Mouse (Mus musculus) testis, postnatal 10 days (tissue): ENCODE results near the gene Tnfrsf17.
"Not testable (repeated sequence)": the region's sequence is repeated elsewhere in the genome, so short reads cannot be mapped to it uniquely, and the experiment has no call there.

Experiments used
- DNase-seq: peaks from one replicate; pipeline ENCODE4 v3.0.0; 2021; ENCODE audit warnings: low spot score

The Tnfrsf17 gene

GRCm38 (mm10) chr16:11313512-11313911, at the start of gene Tnfrsf17:
Gene Tnfrsf17, plus strand, starts transcription at chr16:11313812.
- no peak for DNase-seq

DNA sequence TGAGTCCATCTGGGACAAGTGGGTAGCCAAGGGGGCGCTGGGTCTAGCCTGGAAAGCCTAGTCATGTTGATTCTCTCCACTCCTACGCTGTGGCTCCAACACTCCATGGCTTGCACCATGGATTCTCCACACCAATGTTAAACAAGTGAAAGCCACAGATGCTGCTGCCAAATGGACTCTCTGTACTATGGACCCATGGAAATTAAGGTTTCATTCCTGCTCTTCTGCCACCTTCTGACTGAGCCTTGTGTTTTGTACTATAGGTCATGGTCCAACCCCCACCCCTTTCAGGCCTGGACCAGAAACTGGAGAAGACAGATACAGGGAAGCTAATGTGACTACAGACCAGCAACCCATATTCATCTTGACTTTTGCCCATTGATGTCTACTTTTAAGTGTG, 47.1 kb upstream of the Tnfrsf17 start:
- DNase-seq = no peak

DNA sequence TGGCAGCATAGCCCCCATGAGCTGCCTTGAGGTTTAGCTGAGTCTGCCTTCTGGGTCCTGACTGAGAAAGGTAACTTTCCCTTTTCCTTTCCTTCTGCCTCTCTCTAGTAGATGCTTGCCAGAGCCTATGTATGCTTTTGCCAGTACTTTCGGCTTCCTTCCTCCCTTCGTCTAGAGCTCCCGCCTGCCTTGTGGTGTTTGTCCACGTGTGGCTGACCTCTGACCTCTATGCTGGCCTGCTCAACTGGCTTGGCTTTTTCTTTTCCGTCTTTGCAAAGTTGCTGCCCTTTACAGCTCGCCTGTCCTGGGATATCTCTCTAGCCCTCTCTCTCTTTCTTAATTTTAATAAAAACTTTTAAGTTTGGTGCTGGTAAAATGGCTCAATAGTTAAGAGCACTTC, 43.8 kb upstream of the Tnfrsf17 start:
- no peak for DNase-seq

DNA sequence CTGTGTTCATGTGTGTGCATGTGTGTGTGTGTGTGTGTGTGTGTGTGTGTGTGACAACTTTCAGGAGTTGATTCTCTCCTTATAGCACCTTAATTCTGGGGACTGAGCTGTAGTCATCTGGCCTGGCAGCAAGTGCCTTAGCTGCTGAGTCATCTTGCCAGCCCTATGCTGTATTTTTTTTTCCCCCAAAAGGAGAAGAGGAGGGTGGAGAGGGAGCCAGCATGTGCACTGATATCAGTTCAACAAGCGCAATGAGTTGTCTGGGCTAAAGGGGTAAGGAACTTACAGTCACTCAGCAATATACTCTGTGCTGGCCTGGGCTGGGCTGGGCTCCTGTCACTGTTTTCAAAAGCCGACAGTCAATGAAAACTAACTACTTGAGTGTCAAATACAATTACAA, 43.0 kb upstream of the Tnfrsf17 start:
- no peak for DNase-seq

GRCm38 (mm10) chr16:11271073-11271472, 42.5 kb upstream of the Tnfrsf17 start:
- DNase-seq = no peak

DNA sequence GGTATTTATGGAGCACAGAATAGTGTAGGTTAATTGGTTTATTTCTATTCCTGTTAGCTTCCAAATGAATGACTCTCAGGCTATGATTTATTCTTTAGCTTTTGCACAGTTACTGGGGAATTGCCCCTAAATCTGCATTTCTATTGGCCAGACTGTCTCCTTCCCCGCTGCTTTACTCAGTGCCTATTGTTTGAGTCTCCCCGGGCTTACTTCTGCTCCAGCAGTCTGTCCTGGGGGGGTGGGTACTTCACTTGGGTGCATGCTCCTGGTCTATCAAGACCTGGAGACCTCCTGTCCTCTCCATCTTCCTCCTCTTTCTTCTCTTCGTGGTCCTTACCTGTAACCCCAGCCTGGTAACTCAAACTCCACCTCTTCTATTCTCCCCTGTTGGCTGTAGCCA, 36.7 kb upstream of the Tnfrsf17 start:
- no peak for DNase-seq

- no peak for DNase-seq
Measured at GRCm38 (mm10) chr16:11278778-11279177, 34.8 kb upstream of the Tnfrsf17 start.

DNA sequence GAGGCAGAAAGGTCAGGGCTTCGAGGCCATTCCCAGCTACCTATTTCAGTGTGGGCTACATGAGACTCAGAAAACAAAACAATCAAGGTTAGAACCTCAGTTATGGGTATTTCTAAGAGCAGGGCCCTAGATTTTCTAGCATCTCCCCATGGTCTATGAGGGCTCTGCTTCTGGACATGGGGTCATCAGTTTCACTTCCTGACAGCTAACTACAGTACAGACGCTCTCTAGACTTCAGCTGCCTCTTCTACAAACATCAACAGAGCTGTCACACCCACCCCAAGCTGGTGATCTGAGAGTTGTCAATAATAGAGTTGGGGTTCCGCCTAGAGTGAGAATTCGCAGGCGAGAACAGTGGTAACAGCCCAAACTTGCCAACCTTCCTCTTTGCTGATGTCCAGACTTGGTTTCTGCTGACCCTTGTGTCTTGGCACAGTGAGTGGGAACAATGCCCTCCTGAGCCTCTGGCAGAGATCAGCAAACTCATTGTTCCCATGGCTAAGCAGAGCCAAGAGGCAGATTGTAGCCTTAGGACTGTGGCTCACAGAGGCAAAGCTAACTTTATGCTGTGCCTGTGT, 30.9 kb upstream of the Tnfrsf17 start:
- no peak for DNase-seq

- DNase-seq = no peak
Measured at GRCm38 (mm10) chr16:11284881-11285280, 28.7 kb upstream of the Tnfrsf17 start.

GRCm38 (mm10) chr16:11285949-11286348, 27.7 kb upstream of the Tnfrsf17 start:
- no peak for DNase-seq

- not testable (repeated sequence) for DNase-seq
Measured at GRCm38 (mm10) chr16:11288873-11289272, 24.7 kb upstream of the Tnfrsf17 start.

GRCm38 (mm10) chr16:11295583-11295982, 18.0 kb upstream of the Tnfrsf17 start:
- DNase-seq = not testable (repeated sequence)

- DNase-seq = not testable (repeated sequence)
Measured at GRCm38 (mm10) chr16:11297700-11298099, 15.9 kb upstream of the Tnfrsf17 start.

DNA sequence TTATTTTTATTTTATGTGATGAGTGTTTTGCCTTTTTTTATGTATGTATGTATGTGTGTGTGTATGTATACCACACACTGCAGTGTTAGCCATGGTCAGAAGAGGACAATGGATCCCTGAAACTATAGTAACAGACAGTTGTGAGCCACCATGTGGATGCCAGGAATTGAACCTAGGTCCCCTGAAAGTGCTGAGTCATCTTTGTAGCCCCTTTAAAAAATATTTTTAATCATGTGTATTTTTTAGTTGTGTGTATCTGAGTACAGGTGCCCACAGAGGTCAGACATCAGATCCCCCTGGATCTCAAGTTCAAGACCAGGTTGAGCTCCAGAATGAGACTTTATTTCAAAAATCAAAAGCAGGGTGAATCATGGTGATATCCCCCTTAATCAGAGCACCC, 9.9 kb upstream of the Tnfrsf17 start:
- DNase-seq = no peak

GRCm38 (mm10) chr16:11305531-11305930, 8.1 kb upstream of the Tnfrsf17 start:
- no peak for DNase-seq

GRCm38 (mm10) chr16:11315786-11316320, 2.2 kb downstream of the Tnfrsf17 start:
- DNase-seq = no peak

DNA sequence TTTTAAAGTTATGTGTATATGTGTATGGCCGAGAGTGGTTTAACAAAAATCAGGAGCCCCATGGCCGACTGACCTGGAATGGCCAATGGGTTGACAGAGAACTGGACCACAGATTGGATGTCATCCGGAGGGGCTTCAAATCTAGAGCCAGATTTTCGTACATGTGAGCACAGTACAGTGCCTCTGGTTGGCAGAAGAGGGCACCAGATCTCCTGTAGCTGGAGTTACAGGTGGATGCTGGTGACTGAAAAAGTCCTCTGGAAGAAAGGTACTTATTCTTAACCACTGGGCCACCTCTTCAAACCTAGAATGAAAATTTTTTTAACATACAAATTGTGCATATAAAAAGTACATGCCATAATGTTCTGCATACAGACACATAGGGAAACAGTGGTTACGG, 3.1 kb downstream of the Tnfrsf17 start:
- no peak for DNase-seq

- no peak for DNase-seq
Measured at GRCm38 (mm10) chr16:11317324-11317723, 3.7 kb downstream of the Tnfrsf17 start.

- peak; percentile 99 for DNase-seq
Measured at GRCm38 (mm10) chr16:11322409-11323323, 9.1 kb downstream of the Tnfrsf17 start, which contains the start of gene Snx29. Gene Snx29, plus strand, starts transcription at chr16:11322908.

GRCm38 (mm10) chr16:11323324-11324051, 9.9 kb downstream of the Tnfrsf17 start:
- peak; percentile 42 for DNase-seq

DNA sequence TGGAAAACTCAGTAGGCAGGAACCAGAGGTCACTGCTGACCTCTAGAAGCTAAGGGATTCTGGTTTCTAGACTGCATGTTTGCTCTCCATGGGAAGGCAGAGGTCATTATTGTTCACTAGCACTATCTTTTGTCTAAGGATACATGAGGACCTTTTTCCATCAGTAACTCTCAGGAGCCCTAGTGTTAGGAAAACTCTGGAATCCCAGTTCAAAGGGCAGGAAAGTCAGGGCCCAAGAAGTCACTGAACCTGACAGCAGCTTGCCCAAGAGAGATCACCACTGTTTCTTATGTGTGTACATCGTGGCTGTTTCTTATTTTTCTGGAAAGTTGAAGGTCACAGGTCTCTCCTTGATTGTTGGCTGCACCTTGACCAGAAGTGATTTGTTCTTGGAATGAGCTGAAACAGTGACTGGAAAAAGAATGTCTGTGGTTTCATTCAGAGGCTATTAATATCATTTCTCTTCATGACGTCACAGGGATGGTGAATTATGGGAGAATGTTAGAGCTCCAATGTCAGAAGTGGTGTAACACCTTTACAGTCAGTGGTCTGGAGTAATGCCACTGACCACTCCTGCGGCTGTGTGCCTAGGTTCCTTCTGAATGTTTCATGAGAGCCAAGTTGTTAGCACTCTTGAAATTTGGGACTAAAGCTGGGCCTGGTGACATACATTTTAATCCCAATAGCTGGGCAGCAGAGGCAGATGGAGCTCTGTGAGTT, 16.6 kb downstream of the Tnfrsf17 start:
- DNase-seq = no peak

DNA sequence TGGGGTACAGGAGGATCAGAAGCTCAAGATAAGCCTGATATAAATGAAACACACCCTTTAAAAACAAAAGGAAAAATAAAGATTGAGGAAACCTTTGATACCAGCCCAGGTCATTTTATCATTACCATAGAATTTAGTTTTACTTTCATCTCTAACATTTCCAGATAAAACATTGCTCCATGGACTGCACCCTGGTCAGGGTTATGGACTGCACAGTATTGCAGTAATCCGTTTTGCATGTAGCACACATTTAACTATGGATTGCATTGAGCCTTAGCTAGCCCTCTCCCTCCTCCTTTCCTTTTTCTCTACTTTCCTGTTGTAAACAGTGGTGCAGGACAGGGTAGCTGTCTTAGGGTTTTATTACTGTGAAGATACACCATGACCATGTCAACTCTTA, 17.4 kb downstream of the Tnfrsf17 start:
- no peak for DNase-seq
